Mouse (Mus musculus): ENCODE measurements at regions not wholly inside any gene's neighbourhood (a gene's known extent, or its start where the extent isn't known, plus 50 kb on each side); places are given as distances from the start of the nearest gene placed in this dataset.

GRCm38 (mm10) chr15:96124397-96124796, 162.9 kb upstream of the Arid2 start:
- TF ChIP-seq POLR2A (IDR thresholded peaks at IDR 0.05; ENCODE audit: borderline replicate concordance, extremely low read depth, insufficient read depth, insufficient read length, poor library complexity, severe bottlenecking) (no peak), CTCF (IDR thresholded peaks at IDR 0.05; ENCODE audit: borderline replicate concordance, extremely low read depth, insufficient read depth, insufficient read length) (no peak)
